Mouse (Mus musculus): ENCODE measurements around the gene Blvrb.

- TF ChIP-seq CTCF (IDR thresholded peaks at IDR 0.05; ENCODE audit: low read depth) (no peak), EP300 (IDR thresholded peaks at IDR 0.05; ENCODE audit: low read depth) (no peak)
Measured at GRCm38 (mm10) chr7:27471390-27472120, 23.8 kb downstream of the Blvrb start.
